ENCODE assay signal across 8 mouse cellular contexts in genomic region chr7:19300501-19301421, GRCm38 (mm10). TPM values are rescaled to one million over a fixed set of nuclear protein-coding genes. Genes with fewer than 3 reads are reported as not detected.
DNase-seq lines count a peak whose midpoint lies in the region; ATAC-seq and TF ChIP-seq lines count a peak whose summit lies in the region.

No protein-coding gene starts in this region.

- peak overlapping the region; percentile 59 for H3K4me2 ChIP-seq in forebrain, postnatal 0 days (ENCODE audit: low read depth)
- peak overlapping the region; percentile 50 for H3K4me2 ChIP-seq in hindbrain, embryonic 12.5 days (replicated peaks)

- DNase-seq in NIH3T3 (ENCODE audit: low read depth), result peak; percentile 91
- DNase-seq in cerebellum, adult 2 months, result peak; percentile 86 to 87
- DNase-seq in forebrain, postnatal 0 days, result peak; percentile 92
- DNase-seq in layer of hippocampus, postnatal 25 days (ENCODE audit: extremely low spot score in 1 of 2, low spot score in 1 of 2), result peak; percentile 64 to 87
- peak; percentile 84 for DNase-seq in lung, postnatal 36 days
- peak; percentile 95 for DNase-seq in retina, embryonic 14.5 days (ENCODE audit: low spot score)
- DNase-seq in thymus, postnatal 36 days, result peak; percentile 71 to 75

- H3K4me3 ChIP-seq in cerebellum, adult 2 months (replicated peaks; ENCODE audit: insufficient read depth, low read depth, low read length), result peak overlapping the region; percentile 62
- H3K4me3 ChIP-seq in forebrain, postnatal 0 days (ENCODE audit: low read depth, low read length), result peak overlapping the region; percentile 40
- peak overlapping the region; percentile 39 for H3K4me3 ChIP-seq in hindbrain, embryonic 12.5 days

- peaks cover 2% of the 10 kb centered on the region; the same call in 1 of the 2 replicates for H3K27me3 ChIP-seq in cerebellum, adult 2 months (ENCODE audit: control insufficient read depth, insufficient read depth, low read length)
- peaks cover 8% of the 10 kb centered on the region for H3K27me3 ChIP-seq in forebrain, postnatal 0 days (ENCODE audit: insufficient read depth, low read length)
- H3K27me3 ChIP-seq in hindbrain, embryonic 12.5 days, result peaks cover 44% of the 10 kb centered on the region

- no peaks in the 10 kb centered on the region for H3K9me3 ChIP-seq in forebrain, postnatal 0 days (ENCODE audit: low read length)
- H3K9me3 ChIP-seq in hindbrain, embryonic 12.5 days (replicated peaks), result no peaks in the 10 kb centered on the region

- ATAC-seq in forebrain, postnatal 0 days, result peak; percentile 76
- ATAC-seq in hindbrain, embryonic 12.5 days (ENCODE audit: low FRiP score), result peak; percentile 75

- TF ChIP-seq CTCF in cerebellum, adult 2 months (IDR thresholded peaks at IDR 0.05; ENCODE audit: borderline replicate concordance, insufficient read depth, low read depth, low read length), result peak; percentile 97
- peak; percentile 95 for TF ChIP-seq CTCF in forebrain, postnatal 0 days (IDR thresholded peaks at IDR 0.05; ENCODE audit: low read depth)

- H3K36me3 ChIP-seq in forebrain, postnatal 0 days (ENCODE audit: insufficient read depth), result no peaks in the 10 kb centered on the region; the same call in 1 of the 2 replicates
- no peaks in the 10 kb centered on the region for H3K36me3 ChIP-seq in hindbrain, embryonic 12.5 days

- no peak overlapping the region for H3K27ac ChIP-seq in cerebellum, adult 2 months (ENCODE audit: insufficient read depth, low read length)
- H3K27ac ChIP-seq in forebrain, postnatal 0 days (ENCODE audit: low read depth, low read length), result no peak overlapping the region; the same call in 1 of the 2 replicates
- no peak overlapping the region for H3K27ac ChIP-seq in hindbrain, embryonic 12.5 days

- WGBS in cerebellum, adult 2 months, result under 1% methylated on average over 29 of the region's 29 CpGs
- under 1% methylated on average over 29 of the region's 29 CpGs for WGBS in forebrain, postnatal 0 days
- under 1% methylated on average over 29 of the region's 29 CpGs for WGBS in hindbrain, embryonic 12.5 days

- 0 out of 2 replicates have a peak, but pooled peaks have one; percentile 17 for TF ChIP-seq POLR2A in cerebellum, adult 2 months (IDR thresholded peaks at IDR 0.05; ENCODE audit: borderline replicate concordance, insufficient read depth, low read length)

- peak overlapping the region; percentile 42 for H3K9ac ChIP-seq in forebrain, postnatal 0 days
- H3K9ac ChIP-seq in hindbrain, embryonic 12.5 days, result no peak overlapping the region

- H3K4me1 ChIP-seq in cerebellum, adult 2 months (ENCODE audit: control insufficient read depth, insufficient read depth, low read length), result peaks cover 3% of the 10 kb centered on the region; the same call in 1 of the 2 replicates
- peaks cover 7% of the 10 kb centered on the region; the same call in 1 of the 2 replicates for H3K4me1 ChIP-seq in forebrain, postnatal 0 days (ENCODE audit: insufficient read depth)
- H3K4me1 ChIP-seq in hindbrain, embryonic 12.5 days, result peaks cover 29% of the 10 kb centered on the region

RNA-seq across cellular contexts. Expression of gene Fosb, which starts 9.1 kb away (rescaled TPM):
- 0.67 and 0.71 TPM in 2 replicates for polyA plus RNA-seq in cerebellum, adult 2 months (2012; rRNA removed)
- 1.6 and 5.1 TPM in 2 replicates for total RNA-seq in forebrain, postnatal 0 days (2014; rRNA removed)
- polyA plus RNA-seq in forebrain, postnatal 0 days (2015; fragmentation: Nextera tagmentation; extraction: Ambion mirVana), result 0.28 and 0.36 TPM in 2 replicates
- 0.10 TPM in 1 of 2 replicates, not detected in the other for polyA plus RNA-seq in hindbrain, embryonic 12.5 days (2016; fragmentation: Nextera tagmentation; extraction: Ambion mirVana)
- 1 to 10 TPM; 5.2 to 9.8 TPM for total RNA-seq in layer of hippocampus, postnatal 25 days (2021)

RNA-seq across cellular contexts. Expression of gene Rtn2, which starts 18.3 kb away (rescaled TPM):
- 96.9 and 101 TPM in 2 replicates for polyA plus RNA-seq in cerebellum, adult 2 months (2012; rRNA removed)
- total RNA-seq in forebrain, postnatal 0 days (2014; rRNA removed), result 154 and 163 TPM in 2 replicates
- 126 and 136 TPM in 2 replicates for polyA plus RNA-seq in forebrain, postnatal 0 days (2015; fragmentation: Nextera tagmentation; extraction: Ambion mirVana)
- polyA plus RNA-seq in hindbrain, embryonic 12.5 days (2016; fragmentation: Nextera tagmentation; extraction: Ambion mirVana), result 67.8 and 68.0 TPM in 2 replicates
- 10 to 100 TPM; 85.9 to 96.3 TPM for total RNA-seq in layer of hippocampus, postnatal 25 days (2021)

RNA-seq across cellular contexts. Expression of gene Ppm1n, which starts 20.9 kb away (rescaled TPM):
- 1.1 and 2.0 TPM in 2 replicates for polyA plus RNA-seq in cerebellum, adult 2 months (2012; rRNA removed)
- total RNA-seq in forebrain, postnatal 0 days (2014; rRNA removed), result 2.3 and 3.2 TPM in 2 replicates
- 0.69 and 1.1 TPM in 2 replicates for polyA plus RNA-seq in forebrain, postnatal 0 days (2015; fragmentation: Nextera tagmentation; extraction: Ambion mirVana)
- polyA plus RNA-seq in hindbrain, embryonic 12.5 days (2016; fragmentation: Nextera tagmentation; extraction: Ambion mirVana), result 0.17 TPM in 1 of 2 replicates, not detected in the other
- total RNA-seq in layer of hippocampus, postnatal 25 days (2021), result not detected

RNA-seq across cellular contexts. Expression of gene Vasp, which starts 29.1 kb away (rescaled TPM):
- 30.8 and 32.9 TPM in 2 replicates for polyA plus RNA-seq in cerebellum, adult 2 months (2012; rRNA removed)
- 40.6 and 45.9 TPM in 2 replicates for total RNA-seq in forebrain, postnatal 0 days (2014; rRNA removed)
- 30.0 and 30.6 TPM in 2 replicates for polyA plus RNA-seq in forebrain, postnatal 0 days (2015; fragmentation: Nextera tagmentation; extraction: Ambion mirVana)
- polyA plus RNA-seq in hindbrain, embryonic 12.5 days (2016; fragmentation: Nextera tagmentation; extraction: Ambion mirVana), result 52.7 and 60.3 TPM in 2 replicates
- 10 to 100 TPM; 15.2 to 16.3 TPM for total RNA-seq in layer of hippocampus, postnatal 25 days (2021)

RNA-seq across cellular contexts. Expression of gene Ercc1, which starts 43.8 kb away (rescaled TPM):
- 52.2 and 53.9 TPM in 2 replicates for polyA plus RNA-seq in cerebellum, adult 2 months (2012; rRNA removed)
- 56.6 and 73.6 TPM in 2 replicates for total RNA-seq in forebrain, postnatal 0 days (2014; rRNA removed)
- 80.5 and 81.0 TPM in 2 replicates for polyA plus RNA-seq in forebrain, postnatal 0 days (2015; fragmentation: Nextera tagmentation; extraction: Ambion mirVana)
- polyA plus RNA-seq in hindbrain, embryonic 12.5 days (2016; fragmentation: Nextera tagmentation; extraction: Ambion mirVana), result 95.6 and 96.8 TPM in 2 replicates
- 10 to 100 TPM; 37.8 to 39.1 TPM for total RNA-seq in layer of hippocampus, postnatal 25 days (2021)
